Mouse (Mus musculus) kidney, postnatal 36 days (tissue): ENCODE measurements around the gene Pmvk.
A peak's percentile ranks its signal among the peaks of the same experiment; 100 is the strongest.

ENCODE experiments used
- DNase-seq, 2 experiments: peaks; one replicate each; pipeline ENCODE4 v3.0.0; 2021 to 2022; ENCODE audit warnings: mixed read lengths in 2 of 2

Pmvk gene

DNA sequence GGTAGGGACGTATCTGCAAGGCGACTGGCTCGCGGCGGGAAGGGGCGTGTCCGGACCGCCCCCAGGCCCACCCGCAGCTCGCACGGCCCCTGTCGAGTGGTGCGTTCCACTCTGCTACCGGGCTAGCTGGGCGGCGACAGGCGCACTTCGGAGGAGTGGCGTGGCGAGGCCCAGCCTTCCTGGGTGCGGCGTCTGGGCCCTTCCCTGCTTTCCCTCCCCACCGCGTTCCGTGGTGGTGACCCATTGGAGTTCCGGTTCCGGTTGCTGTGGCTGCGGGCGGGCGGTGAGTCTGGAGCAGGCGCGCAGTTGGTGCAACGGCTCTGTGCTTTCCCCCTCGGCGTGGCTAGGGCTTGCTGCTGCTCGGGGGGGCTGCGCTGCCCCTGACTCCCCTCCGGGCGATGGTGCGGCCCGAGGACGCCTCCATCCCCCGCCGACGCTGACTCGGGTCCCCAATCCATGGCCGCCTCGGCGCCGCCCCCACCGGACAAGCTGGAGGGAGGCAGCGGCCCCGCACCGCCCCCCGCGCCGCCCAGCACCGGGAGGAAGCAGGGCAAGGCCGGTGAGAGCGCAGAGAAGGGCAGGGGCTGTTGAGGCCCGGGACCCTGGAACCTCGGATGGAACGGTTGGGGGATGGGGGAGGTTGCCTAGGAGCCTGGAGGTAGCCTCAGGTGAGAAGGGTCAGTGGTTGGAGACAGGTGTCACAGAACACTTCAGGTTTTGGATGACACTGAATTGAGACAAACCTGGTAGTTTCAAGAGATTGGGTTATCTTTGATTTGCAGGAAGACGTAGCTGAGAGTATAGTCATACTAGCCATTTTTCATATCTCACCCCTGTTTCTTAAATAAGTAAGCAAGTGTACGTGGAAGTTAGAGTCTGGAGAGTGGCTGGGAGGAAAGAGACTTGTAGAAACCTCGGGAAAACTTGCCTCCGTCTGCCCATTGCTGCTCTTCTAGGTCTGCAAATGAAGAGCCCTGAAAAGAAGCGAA is 23.9 kb upstream of the Pmvk start, which contains the start of gene Pygo2:
Pygo2 (plus strand) TSS at position 44 of the 989 bp plus-strand sequence.
- DNase-seq = peak; percentile 97 to 98

DNA sequence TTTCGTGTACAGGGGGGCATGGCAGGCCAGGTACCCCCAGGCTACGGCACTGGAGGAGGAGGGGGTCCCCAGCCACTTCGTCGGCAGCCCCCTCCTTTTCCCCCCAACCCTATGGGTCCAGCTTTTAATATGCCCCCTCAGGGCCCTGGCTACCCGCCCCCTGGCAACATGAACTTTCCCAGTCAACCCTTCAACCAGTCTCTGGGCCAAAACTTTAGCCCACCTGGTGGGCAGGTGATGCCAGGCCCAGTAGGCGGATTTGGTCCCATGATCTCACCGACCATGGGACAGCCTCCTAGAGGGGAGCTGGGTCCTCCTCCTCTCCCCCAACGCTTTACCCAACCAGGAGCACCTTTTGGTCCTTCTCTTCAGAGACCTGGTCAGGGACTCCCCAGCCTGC is 21.7 kb upstream of the Pmvk start:
- DNase-seq = no peak

DNA sequence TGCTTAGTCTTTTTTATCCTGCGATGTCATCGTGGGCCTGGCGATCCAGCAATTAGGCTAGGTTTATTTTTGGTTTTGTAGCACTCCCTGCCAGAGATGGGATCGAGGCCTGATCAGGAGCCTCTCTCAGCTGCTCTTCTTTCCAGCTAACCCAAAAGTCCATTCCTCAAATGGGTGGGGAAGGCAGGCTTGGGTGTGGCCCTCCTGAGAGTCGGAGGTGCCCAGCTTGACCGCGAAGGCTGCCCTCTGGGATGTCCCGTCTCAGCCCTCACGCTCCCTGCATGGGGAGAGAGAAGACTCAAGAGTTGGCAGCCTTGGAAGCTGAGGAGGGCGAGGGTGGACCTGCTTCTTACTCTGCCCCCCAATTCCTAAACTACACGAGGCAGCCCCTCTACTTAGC is 19.8 kb upstream of the Pmvk start:
- no peak for DNase-seq

DNA sequence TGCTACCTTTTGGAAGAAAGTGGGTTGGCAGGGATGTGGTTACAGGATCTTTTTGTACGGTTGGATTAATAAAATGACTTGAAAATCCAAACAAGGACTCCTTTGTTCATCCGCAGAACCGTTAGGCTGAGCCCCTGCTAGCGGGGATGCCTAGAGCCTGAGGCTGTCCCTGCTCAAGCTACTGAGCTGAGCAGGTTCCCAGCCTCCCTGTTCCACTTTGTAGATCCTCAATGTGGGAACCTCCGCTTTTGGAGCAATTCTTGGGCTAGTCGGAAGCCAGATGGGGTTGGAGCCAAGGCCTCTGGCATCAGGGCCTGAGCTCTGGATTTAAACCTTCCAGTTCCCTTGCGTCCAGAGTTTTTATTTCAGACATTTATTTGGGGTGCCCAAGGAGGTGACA is 19.3 kb upstream of the Pmvk start:
- DNase-seq = no peak

DNA sequence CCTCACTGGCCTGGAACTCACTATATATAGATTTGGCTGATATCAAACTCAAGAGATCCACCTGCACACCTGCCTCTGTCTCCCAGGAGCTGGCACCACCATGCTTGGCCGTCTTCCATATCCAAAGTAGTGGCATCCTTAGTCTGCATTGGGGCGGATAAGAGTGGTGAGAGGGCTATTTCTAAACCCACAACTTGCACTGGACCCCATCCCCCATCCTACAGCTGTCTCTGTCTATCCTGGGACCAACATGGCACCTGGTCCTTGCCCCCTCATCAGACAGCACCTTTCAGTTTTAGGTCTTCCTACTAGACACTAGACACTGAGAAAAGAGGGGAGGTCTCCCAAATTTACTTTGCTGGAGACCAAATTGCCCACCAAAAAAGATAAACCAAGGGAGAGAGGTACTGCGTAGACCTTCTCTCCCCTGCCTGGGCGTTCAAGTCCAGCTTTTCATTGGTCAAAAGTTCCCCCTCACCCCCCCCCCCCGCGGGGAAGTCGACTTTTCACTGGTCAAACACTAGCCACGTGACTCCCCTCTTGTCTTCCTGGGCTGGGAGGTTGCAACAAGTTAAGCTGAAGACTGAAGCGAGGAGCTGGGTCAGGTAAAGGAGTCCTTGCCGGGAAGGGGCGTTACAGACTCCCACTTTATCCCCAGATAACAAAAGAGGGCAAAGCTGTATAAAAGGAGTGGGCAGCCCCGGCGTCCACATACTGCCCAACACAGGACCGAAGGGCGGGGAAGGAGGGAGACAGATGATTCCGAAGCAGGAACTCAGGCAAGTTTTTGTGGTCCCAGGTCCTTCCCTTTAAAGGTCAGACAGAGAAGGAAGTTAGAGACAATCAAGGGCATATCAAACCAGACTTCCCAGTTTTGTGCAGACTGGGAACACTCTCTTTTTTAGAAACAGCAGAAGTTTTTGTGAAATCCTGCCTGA is 17.9 kb upstream of the Pmvk start, which contains the start of gene Pbxip1:
Pbxip1 (plus strand) TSS at position 531 of the 938 bp plus-strand sequence.
- DNase-seq = peak; percentile 81 to 87

DNA sequence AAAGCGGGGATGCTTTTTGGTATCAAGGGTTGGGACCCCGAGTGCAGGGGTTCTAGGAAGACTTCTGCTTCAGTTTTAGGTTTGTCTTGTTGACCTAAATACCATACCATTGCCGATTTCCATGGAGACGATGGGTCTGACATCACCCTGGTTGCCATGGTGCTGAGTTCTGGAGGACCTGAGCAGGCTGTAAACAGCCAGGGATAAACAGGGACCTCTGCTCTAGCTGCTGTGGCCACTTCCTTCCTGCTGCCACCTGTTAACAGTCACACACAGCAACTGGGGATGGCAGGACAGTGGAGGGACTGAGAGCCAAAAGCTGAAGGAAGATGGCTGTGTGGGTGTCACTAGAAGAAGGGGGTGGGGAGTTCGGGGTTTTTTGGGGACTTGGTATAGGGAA is 17.1 kb upstream of the Pmvk start:
- DNase-seq = peak; percentile 38 to 44

DNA sequence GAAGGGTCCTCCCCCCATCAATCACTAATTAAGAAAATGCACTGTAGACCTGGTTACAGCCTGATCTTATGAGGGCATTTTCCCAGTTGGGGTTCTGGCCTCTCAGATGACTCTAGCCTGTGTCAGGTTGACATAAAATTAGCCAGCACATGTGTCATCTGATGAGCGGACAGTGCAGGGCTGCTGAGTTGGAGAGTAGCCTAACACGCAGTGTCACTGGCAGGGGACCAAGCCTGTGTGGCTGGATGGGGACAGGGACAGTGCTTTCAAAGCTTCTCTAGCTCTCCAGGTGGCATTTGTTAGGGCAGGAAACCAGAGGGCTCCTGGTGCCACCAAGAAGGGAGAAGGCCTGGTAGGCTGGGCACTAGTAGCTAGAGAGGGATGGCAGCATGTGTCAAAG is 13.7 kb upstream of the Pmvk start:
- no peak for DNase-seq

DNA sequence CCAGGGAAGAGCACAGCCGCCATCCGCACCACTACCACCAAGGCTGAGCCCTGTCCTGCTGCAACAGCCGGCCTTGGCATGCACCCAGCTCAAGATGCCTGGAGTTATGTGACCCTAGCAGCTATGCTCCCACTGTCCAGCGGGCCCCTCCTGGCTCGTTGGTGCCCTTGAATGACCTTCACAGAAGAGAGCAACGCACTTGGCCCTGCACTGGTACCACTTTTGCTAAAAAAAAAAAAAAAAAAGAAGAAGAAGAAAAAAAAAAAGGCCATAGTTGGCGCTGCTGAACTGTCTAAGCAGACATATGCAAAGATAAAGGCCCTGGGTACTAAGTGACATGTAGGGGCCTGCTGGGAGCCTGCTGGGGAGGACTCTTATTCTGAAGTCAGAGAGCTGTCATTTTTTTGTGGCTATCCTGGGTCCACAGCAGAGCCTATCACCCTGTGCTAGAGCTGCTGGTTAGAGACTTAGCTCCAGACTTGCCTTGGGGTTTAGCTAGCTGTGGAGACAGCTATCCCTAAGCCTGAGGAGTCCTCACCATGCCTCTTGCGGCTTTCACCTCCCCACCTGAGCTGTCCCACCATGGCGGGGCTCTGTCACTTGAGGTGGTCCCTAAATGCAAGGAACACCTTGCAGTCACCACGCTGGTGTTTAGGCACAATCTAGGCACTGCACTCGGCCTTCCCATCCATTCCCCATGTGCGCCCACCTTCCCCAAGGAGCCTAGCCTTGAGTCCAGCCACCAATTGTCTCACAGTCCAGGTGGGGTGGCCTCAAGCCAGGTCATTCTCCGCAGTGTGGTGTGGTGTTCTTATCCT is 5.4 kb upstream of the Pmvk start:
- DNase-seq = peak; percentile 54 to 76

DNA sequence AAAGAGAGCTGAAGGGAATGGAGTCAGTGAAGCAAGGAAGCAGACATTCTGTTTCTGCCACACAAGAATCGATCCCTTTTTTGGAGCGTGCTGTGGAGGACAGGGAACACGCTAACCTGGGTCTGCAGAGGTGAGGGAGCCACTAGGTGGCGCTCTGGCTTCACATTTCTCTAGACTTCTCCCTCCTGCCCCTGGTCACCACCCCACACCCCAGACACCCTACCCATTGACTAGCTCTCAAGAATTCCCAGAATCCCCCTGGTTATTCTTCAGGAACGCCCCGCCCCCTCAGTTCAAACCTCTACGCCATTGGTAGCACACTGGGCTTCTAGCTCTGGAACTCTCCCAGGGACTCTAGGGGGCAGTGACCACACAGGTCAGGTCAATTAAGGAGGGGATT is 4.8 kb upstream of the Pmvk start:
- peak; percentile 71 to 90 for DNase-seq

DNA sequence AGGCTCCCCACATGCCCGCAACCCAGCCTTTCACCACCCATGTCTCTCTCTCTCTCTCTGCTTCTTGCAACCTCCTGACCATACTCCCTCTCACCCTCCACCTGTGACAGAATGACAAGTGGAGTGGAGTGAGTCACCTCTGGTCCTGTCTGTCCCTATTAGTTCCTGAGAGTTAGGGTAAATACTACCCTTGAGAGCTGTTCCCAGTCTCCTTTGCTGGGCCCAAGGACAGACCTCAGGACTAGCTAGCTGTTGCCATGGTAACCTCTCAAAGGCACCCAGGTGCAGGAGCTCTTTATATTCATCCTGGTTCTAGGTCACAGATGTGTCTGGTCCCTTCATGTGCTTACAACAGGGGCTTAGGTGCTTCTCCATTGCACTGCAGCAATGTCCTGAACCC is 2.4 kb upstream of the Pmvk start:
- DNase-seq = no peak

DNA sequence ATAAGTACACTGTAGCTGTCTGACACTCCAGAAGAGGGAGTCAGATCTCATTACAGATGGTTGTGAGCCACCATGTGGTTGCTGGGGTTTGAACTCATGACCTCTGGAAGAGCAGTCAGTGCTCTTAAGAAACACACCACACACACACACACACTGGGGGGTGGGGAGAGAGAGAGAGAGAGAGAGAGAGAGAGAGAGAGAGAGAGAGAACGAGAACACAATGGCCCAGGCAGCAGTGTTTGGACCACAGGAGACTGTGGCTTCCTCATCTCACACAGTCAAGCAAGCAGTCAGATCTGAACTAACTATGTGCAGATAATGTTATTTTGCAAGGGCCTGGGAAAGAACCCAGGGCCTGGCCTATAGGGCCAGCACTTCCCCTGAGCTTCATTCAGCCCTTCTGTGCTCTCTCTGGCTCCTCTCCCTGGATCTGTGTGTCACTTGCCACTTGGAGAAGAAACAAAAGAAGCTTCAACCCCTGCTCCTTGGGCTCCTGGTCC is 1.5 kb downstream of the Pmvk start:
- no peak for DNase-seq

DNA sequence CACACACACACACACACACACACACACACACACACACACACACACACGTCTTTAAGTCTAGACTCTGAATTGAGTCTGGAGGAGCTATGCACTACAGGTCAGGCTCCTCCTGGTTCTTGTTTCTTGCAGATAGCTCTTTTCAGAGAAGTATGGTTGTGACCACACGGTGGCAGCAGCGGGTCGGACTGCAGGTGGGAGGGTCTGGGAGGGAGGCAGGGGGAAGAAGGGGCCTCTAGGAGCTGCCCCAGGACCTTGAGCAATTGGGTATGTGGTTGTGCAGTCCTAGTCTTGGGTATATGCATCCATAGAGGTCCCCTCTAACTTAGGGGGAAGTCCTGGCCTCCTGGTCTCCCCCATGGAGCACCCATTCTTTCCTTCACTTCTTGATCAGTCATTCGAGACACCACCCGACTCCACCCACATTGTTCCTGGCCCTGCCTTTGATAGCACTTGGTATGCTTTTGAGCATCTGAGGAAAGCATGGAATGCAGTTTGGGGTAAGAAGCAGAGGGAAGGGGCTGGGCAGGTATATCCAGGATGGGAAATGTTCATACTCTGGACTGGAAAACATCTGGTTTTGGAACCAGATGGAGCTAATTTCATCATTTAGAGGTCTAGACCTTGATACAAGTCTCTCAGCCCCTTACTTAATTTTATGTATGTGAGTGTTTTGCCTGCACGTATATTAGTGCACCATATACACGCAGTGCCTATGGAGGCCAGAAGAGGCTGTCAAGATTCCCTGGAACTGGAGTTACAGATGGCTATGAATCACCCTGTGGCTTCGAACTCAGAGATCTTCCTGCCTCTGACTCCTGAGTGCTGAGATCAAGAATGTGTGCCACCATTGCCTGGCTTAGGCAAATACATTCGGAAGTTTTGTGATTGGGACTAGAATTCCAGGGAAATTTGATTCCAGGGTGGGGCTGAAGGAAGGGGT is 2.7 kb downstream of the Pmvk start:
- peak; percentile 66 to 91 for DNase-seq

DNA sequence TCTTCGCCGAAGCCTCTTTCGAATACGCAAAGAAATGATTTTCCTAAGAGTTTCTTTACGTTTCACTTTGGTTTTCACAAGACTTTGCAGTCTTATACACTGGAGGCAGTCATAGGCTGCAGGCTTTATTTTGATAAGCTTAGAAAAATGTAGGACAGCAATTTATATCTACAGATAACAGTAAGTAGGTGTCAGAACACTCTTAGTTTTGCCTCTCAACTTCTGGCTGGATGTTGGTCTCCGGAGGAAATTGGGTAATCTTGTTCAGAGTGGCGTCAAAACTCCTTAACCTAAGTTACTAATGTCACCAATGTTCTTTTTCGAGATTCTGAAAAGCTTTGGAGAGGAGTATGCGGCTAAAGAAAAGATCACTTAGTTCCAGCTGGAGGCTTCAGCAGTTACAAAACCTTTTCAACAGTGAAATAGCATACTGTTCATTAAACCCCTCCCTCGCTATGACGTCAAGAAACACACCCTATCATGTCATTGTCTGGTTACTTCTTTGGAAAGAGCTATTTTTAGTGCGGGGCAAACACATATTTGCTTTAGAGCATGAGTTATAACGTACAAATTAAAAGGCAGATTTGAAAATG is 4.1 kb downstream of the Pmvk start:
- no peak for DNase-seq

DNA sequence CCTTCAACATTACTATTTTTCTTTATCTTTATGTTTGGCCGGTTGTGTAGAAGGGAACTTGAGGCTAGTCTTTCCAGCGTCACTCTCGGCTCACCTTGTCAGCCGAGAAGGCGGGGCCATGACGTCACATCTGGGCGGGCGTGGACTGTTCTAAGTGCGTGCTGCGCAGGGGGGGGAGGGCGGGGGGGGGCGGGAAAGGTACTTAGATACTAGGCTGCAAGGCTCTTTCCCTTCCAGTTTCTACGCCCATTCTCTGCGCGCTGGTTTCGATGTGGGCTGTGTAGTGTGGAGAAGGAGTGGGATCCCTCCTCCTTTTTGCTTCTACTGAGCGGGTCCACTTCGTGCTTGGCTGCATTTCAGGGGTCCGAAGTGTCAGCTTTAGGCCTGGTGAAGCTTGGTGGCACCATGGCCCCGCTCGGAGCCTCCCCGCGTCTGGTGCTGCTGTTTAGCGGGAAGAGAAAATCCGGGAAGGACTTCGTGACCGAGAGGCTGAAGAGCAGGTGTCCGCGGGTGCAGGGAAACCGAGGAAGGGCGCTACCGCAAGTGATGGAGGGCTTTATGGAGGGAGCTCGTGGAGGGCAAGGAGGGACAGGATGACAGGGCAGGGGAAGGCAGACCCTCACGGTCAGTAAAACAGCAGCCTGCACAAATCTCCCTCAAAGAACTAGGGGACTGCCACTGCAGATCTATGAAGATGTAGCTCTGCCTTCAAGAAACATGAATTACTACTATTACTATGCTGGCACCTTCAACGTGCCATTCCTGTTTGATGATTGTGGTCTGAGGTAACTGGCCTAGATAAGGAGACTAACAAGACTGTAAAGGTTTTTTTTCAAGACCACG is 4.8 kb downstream of the Pmvk start:
- DNase-seq = peak; percentile 95 to 98

DNA sequence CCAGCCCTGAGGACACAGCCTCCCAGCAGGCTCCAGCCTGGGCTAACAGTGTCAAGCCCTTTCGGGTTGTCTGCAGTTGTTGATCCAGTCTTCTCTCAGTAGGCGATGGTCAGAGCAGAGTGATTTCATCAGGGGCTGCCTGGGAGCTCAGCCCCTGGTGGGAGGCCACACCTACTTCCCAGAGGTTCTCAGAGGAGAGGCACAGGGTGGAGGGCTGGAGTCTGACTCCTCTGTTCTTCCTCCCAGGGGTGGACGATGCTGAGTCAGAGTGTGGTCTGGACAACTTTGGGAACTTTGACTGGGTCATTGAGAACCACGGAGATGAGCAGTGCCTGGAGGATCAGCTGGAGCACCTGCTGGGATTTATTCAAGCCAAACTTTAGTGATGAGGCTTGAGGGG is 13.9 kb downstream of the Pmvk start:
- DNase-seq = no peak

DNA sequence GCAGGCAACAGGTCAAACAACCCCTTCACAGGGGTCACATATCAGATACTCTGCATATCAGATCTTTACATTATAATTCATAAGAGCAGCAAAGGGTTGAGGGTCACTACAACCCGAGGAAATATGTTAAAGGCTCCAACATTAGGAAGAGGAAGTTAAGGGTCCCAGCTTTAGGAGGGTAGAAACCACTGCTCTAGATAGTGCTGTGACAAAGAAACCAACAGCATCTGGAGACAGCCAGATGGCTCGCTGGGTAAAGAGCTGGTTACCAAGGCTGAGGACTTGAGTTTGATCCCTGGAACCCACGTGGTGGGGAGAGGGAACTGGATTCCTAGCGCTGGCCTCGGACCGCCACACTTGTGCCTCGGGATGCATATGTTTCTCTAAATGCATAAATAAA is 17.9 kb downstream of the Pmvk start:
- DNase-seq = no peak

DNA sequence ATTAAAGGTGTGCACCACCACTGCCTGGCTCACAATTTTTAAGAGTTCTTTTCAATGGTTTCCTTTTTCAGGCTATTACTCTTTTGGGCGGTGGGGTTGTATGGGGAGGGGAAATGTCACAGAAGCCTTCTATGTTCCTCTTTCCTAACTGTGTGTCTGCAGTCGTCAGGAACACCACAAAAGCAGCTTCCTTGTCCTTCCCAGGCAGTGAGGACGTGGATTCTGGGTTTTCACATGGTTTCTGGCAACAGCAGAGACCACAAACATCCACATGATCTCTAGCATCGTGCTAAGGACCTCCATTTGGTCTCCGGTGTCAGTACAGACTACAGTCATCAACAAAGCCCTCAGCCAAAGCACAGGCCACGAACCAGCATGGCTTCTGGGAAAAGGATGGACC is 19.5 kb downstream of the Pmvk start:
- DNase-seq = no peak

DNA sequence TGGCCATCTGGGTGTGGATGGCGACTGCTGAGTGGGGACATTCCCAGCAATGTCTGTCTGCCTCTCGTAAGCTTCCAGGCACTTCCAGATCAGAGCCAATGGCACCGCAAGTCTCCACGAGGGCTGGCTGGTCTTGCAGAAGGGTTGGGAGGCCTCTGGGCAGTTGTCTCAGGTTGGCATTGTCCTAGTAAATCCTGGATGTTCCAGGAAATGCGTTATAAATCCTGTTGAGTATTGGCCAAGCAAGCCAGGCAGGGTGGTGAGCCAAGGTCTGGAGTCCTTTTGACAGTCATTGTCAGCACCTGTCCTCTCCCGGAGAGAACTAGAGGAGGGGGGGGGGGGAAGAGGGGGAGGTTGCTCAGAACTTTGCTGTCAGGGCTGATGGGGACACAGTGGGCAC is 24.7 kb downstream of the Pmvk start:
- DNase-seq = no peak

DNA sequence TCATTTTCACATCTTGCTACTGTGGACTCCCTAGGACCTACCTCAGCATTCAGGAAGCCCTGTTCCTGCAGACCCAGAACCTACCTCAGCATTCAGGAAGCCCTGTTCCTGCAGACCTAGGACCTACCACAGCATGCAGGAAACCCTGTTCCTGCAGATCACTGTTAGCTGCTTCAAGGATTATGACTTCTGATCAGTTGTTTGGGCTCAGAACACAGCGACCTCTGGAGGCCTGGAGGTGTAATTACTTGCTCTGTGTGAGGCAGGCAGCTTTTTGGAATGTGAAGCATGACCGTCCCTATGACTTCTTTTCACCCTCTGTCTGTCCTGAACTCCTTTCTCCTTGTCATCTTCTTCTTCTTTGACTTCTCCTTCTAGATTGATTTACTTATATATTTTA is 27.1 kb downstream of the Pmvk start:
- peak in 1 of 2 experiments; percentile 58 for DNase-seq

DNA sequence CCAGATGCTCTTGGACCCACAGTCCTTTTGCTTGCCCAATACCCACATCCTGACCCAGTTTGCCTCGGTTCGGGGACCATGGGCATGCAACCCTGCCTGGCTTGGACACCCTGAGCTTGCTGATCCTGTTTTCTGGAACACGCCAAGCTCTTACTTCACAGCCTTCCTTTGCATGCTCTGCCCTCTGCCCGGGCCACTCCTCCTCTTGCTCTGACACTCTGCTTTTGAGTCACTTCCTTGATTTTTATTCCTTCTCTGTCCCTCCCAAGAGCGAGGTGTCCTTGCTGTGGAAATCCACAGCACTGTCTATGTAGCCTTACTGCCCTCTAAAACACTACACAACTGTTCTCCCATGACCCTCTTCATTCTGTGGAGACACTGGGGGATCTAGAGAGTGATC is 27.9 kb downstream of the Pmvk start:
- no peak for DNase-seq
